Mouse (Mus musculus) lung, adult 2 months (tissue): ENCODE results near the gene Gm8251. TPM values are rescaled to one million over a fixed set of nuclear protein-coding genes. Genes with fewer than 3 reads are reported as not detected.
"Not testable (repeated sequence)": the region's sequence is repeated elsewhere in the genome, so short reads cannot be mapped to it uniquely, and the experiment has no call there.

ENCODE experiments used
- DNase-seq: peaks from one replicate; pipeline ENCODE4 v3.0.0; 2022
- H3K4me1 ChIP-seq: fragments of 200-500 bp; 2 replicates; pipeline ENCODE4 v1.6.1; 2011; ENCODE audit warnings: low read length; ENCODE audit not compliant: control insufficient read depth, insufficient read depth
- H3K4me3 ChIP-seq: fragments of 200-500 bp; replicated peaks from 2 replicates; pipeline ENCODE3; 2011; ENCODE audit warnings: low read depth, mild to moderate bottlenecking, control low read depth, low read length; ENCODE audit errors: extremely low read depth
- CTCF ChIP-seq: fragments of 200-500 bp; IDR thresholded peaks from 2 replicates; pipeline ENCODE4 v1.5.1; 2011; ENCODE audit warnings: mild to moderate bottlenecking, low read length, control low read depth; ENCODE audit not compliant: insufficient read depth
- POLR2A ChIP-seq: fragments of 200-500 bp; IDR thresholded peaks from 2 replicates; pipeline ENCODE4 v1.6.1; 2011; ENCODE audit warnings: low read depth, mild to moderate bottlenecking, control low read depth, low read length, borderline replicate concordance; ENCODE audit errors: extremely low read depth
- WGBS: fragments of 180-500 bp; shearing (Covaris S2); methylation state at CpG from one replicate; pipeline ENCODE4 v1.1.7; 2018; 5-methylcytosine and 5-hydroxymethylcytosine counted together
- polyA plus RNA-seq: library from polyadenylated mRNA; depleted of rRNA; stranded (reverse); fragments of >200 nt; gene quantifications from 2 replicates; pipeline ENCODE4 v1.2.3, GENCODE M21; 2012; rRNA removed

Gene Gm8251
- not detected in 2 replicates for polyA plus RNA-seq

DNA sequence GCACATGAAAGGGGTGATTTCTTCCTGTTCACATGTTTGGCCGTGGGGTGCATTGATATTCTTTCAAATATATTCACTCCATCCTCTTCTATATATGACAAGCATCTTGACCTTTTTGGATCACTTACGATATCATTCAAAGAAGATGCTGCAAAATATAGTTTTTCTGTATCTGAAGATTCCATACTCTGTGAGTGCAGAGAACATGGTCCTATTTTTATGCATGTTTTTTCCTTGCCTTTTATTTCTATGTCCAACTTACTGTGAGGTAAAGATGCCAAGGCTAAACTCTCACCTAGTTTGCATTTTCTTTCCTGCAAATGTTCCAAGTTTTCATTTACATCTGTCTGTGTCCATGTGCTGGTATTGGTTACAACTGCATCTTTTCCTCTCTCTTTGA lies at the start of gene Gm8251:
Gm8251 (minus strand) TSS at position 101 of the 400 bp plus-strand sequence.
- WGBS = 85% methylated on average over 2 of the region's 2 CpGs
- TF ChIP-seq POLR2A (no peak), CTCF (no peak)
- no peaks in the 10 kb centered on the region for H3K4me1 ChIP-seq

DNA sequence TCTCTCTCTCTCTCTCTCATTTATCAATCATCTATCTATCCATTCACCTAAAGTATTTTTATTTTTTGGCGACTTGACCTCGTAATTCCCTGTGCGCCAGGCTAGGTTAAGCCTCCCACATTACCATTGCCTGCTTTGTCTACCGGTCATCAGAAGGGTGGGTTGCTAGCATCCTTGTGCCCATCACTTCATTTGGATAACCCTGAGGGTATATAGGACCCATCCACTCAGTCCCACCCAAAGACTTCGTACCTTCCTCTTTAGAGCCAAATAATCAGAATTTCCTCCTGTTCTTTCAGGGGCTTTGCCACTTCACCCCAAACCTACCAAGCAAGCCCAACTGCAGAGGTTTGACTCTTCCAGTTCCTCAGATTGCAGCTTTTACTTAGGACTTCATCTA lies 41.2 kb upstream of the Gm8251 start:
- TF ChIP-seq POLR2A (no peak), CTCF (no peak)
- no peaks in the 10 kb centered on the region for H3K4me1 ChIP-seq
- 17% methylated on average over 5 of the region's 5 CpGs for WGBS
- H3K4me3 ChIP-seq = no peak overlapping the region
- no peak for DNase-seq

More for the DNA sequence above, at the start of gene Gm8251:
- no peak within 1 kb of the TSS for H3K4me3 ChIP-seq
- DNase-seq = no peak

DNA sequence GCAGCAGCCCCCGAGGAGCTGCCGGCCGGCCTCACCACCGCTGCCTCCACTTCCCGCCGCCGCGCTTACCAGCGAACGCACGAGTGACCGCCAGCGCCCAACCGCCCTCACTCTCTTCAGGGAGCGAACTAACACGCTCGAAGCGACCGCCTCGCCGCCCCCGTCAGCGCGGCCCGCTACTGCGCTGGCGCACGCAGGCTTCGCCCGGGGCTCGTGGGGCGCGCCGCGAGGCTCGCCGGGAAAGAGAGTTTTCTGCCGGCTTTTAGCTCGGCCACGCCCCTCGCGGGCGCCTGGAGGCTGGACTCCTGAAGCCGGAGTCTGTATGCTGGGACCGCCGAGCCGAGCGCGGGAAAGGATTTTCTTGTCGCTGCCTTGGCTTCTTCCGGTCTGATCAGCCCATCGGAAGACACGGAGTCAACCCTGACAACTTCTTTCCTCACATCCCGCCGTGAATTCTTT lies 40.6 kb upstream of the Gm8251 start, which contains the start of gene Tex30:
Tex30 (minus strand) TSS at position 183 of the 459 bp plus-strand sequence.
- peak within 1 kb of the TSS; percentile 72 for H3K4me3 ChIP-seq
- H3K4me1 ChIP-seq = no peaks in the 10 kb centered on the region
- peak; percentile 88 for DNase-seq
- under 1% methylated on average over 55 of the region's 55 CpGs for WGBS
- TF ChIP-seq CTCF = no peak
- peak; percentile 73; the same call in 1 of the 2 replicates for TF ChIP-seq POLR2A

DNA sequence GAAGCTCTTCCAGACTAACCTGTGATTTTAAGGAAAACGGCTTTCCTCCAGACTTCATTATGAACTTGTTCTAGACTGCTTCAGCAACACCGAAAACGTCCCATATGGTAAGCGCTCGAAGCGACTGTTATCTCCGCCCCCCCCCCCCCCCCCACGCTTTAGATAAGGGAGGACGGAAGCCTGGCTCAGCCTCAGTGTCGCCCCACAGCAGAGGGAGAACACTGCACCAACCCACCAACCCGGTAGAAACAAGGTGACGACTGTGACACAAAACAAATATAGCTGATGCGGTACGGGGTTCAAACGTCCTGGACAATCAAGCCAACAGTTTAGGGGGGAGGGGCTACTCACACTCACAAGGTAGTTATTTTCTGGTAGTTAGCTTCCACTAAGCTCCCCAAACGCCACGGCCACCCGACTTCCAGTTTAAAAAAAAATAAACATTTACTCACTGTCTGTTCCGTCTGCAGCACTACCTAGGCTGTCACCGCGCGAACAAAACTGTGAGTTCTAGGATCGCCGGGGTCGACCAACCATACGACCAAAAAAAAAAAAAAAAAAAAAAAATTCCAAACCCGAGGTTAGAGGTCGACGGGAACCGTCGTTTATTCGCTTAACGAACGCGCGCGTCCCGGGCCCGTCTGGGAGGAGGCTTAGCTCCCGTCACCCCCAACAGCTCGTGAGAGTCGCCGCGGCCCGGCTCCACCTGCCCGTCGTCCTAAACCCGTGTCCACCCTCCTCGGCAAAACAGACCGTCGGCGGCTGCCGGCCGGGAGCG lies 39.9 kb upstream of the Gm8251 start:
- DNase-seq = peak; percentile 30
- no peaks in the 10 kb centered on the region for H3K4me1 ChIP-seq
- 0 out of 2 replicates have a peak, but pooled peaks have one; percentile 12 for TF ChIP-seq POLR2A
- no peak for TF ChIP-seq CTCF
- peak overlapping the region; percentile 72 for H3K4me3 ChIP-seq
- under 1% methylated on average over 55 of the region's 55 CpGs for WGBS

DNA sequence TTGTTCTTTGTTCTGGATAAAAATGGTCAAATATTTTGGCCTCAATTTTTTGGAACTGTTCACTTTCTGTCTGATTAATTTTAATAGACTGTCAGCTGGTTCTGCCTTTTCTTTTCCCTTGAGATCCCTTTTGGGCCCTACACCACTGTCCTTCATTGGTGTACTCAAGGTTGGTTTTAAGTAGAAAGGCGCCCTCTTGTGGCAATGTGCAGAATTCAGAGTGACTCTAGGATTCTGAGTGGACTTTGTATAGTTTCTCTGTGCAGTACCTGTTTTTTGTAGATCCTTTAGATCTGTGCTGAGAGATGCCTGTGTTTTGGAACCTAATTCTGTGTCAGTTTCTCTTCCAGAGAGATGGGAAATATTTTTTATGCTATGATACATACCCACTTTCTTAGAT lies 2.9 kb upstream of the Gm8251 start:
- 6% methylated on average over 1 of the region's 1 CpGs for WGBS
- H3K4me3 ChIP-seq = no peak overlapping the region
- no peaks in the 10 kb centered on the region for H3K4me1 ChIP-seq
- TF ChIP-seq CTCF = no peak
- no peak for TF ChIP-seq POLR2A
- peak; percentile 37 for DNase-seq

DNA sequence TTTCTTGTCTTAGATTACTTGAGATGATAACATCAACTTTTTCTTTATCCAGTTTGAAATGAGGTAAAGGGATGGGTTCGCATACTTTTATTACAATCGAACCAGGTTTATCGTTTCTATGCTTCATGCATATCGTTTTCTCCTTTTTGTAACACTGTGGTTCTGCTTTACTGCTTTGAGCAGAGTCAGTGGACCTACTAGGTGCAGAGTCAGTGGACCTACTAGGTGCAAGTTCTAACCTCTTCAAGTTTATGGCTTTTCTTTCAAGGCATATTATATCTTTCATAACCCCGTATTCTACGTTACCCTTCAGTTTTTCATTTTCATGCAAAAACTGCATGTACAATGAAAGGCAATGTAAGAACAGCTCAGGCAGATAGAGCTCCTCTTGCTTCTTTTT lies 1.7 kb upstream of the Gm8251 start:
- H3K4me3 ChIP-seq = no peak overlapping the region
- no peak for DNase-seq
- TF ChIP-seq CTCF (no peak), POLR2A (no peak)
- 95% methylated on average over 6 of the region's 6 CpGs for WGBS
- no peaks in the 10 kb centered on the region for H3K4me1 ChIP-seq

DNA sequence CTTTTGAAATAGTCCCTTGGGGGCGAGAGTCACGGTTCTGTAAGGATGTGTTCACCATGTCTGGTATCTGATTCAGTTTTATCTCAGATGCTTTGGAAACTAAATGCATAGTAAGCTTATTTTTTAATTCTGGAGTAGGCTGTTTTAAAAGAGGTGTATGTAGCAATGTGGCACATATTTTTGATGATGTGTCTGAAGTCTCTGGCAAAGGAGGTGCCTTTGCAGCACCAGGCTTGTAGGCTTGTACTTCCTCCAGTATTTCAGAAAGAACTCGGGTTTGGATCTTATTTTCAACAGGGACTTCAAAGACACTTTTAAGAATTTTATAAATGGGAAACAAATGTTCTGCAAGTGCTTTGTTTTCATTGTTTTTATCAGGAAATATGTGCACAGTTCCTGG lies 3.9 kb downstream of the Gm8251 start:
- WGBS = 63% methylated on average over 3 of the region's 3 CpGs
- TF ChIP-seq CTCF (no peak), POLR2A (no peak)
- Histone ChIP-seq H3K4me1 (no peaks in the 10 kb centered on the region), H3K4me3 (no peak overlapping the region)
- no peak for DNase-seq

DNA sequence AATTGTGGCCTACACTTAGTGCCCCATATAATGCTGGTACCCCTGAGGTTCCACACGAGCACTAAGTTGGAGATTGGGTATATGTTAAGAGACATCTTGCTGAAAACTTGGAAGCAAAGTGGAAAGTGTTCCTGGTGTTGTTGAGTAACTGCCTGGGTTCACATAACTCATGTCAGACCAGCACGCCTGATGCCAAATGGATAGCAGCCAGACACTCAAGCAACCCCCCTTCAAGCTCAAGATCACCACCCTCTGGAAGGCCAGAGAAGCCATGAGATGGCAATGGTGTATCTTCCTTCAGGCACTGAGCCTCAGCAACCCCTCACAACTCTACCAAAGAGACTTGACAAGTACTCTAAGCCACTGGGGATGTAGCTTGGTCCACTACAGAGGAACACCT lies 15.2 kb downstream of the Gm8251 start:
- DNase-seq = no peak
- Histone ChIP-seq H3K4me1 (no peaks in the 10 kb centered on the region), H3K4me3 (no peak overlapping the region)
- WGBS = 40% methylated on average over 2 of the region's 2 CpGs
- TF ChIP-seq CTCF (no peak), POLR2A (no peak)

DNA sequence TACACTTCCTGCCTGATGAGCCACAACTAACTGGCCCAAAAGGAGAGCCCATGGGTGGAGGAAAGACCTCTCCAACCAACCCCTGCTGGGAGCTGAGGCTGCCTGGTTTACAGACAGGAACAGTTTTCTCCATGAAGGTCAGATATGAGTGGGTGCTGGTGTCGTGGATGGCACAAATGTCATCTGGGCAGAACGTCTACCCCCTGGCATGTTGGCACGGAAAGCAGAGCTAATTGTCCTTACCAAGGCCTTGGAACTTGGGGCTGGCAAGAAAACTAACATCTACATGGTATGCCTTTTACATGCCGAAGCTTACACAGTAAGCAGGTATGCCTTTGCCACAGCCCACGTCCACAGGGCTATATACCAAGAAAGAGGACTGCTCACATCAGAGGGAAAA lies 16.0 kb downstream of the Gm8251 start:
- H3K4me3 ChIP-seq, H3K4me1 ChIP-seq, DNase-seq: not testable (repeated sequence)
- 83% methylated on average over 5 of the region's 5 CpGs for WGBS

DNA sequence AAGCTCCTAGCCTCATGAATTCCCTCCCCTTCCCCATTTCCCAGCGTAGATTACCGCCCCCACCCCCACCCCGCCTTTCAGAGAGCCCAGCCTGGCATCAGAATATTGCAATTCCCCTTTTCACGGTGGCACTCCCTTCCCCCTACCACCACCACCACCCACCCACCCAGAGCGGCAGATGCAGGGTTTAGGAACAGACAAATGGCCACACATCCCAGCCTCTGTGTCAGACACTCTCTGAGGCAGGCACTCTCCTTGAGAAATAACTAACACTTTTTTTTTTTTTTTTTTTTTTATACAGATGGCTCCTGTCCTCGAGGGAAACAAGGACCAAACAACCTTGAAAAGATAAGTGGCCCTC lies 19.2 kb downstream of the Gm8251 start:
- DNase-seq = no peak
- TF ChIP-seq POLR2A = no peak
- no peak for TF ChIP-seq CTCF
- H3K4me1 ChIP-seq = no peaks in the 10 kb centered on the region
- H3K4me3 ChIP-seq = peak overlapping the region; percentile 35
- WGBS = 3% methylated on average over 6 of the region's 6 CpGs
